Mouse (Mus musculus): ENCODE results near the gene Foxf2.

DNA sequence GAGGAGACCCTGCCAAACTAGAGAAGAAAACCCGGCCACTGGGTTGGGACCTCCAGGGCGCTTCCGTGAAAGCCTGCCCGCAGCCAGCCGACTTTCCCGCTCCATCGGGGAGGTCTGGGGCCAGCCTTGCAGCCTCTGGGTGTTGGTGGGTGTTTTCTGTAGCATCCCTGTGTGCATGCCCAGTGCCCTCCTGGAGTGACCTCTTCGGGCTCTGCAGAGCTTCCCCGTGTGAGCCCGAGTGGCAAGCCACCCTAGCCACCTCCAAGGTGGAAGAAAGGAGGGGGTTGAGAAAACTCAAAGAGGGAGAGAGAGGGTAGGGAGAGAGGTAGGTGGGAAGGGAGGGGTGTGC, 5.1 kb upstream of the Foxf2 start:
- TF ChIP-seq CTCF (conservative IDR thresholded peaks at IDR 0.05; ENCODE audit: low read length): no peak
- no peak for TF ChIP-seq NANOG (IDR thresholded peaks at IDR 0.05; ENCODE audit: borderline replicate concordance, low read length)
- TF ChIP-seq POU5F1 (IDR thresholded peaks at IDR 0.05; ENCODE audit: borderline replicate concordance, low read length): no peak
